Comparison of ENCODE assay signal across 16 mouse cellular contexts in genomic region chr6:73011827-73012226, GRCm38 (mm10). TPM values are rescaled to one million over a fixed set of nuclear protein-coding genes. Genes with fewer than 3 reads are reported as not detected.
DNase-seq lines count a peak whose midpoint lies in the region; ATAC-seq lines count a peak whose summit lies in the region.
"Had no signal": no experiment of that assay in that cellular context is flagged by ENCODE, and none has a peak within 500 bp of the region (broad histone marks: within the 10 kb centered on the region; RNA-seq: fewer than 3 reads in every experiment).

No protein-coding gene starts in this region.

- no peaks in the 10 kb centered on the region for H3K27me3 ChIP-seq in lung, embryonic 15.5 days

- no peak overlapping the region for H3K9ac ChIP-seq in lung, embryonic 15.5 days
- H3K9ac ChIP-seq: hindbrain, embryonic 14.5 days had no signal

- peak; percentile 13; the same call in 1 of the 2 replicates for ATAC-seq in lung, embryonic 15.5 days (ENCODE audit: borderline replicate concordance, extremely low read depth, low FRiP score, low TSS enrichment)

- no peak overlapping the region for H3K4me2 ChIP-seq in lung, embryonic 15.5 days
- H3K4me2 ChIP-seq: hindbrain, embryonic 14.5 days; liver, embryonic 11.5 days had no signal

- H3K27ac ChIP-seq in lung, embryonic 15.5 days = peak overlapping the region; percentile 49
- H3K27ac ChIP-seq: hindbrain, embryonic 14.5 days; kidney, postnatal 0 days had no signal

- H3K4me1 ChIP-seq in lung, embryonic 15.5 days = peaks cover 15% of the 10 kb centered on the region

- peak; percentile 55 to 69 for DNase-seq in cerebellum, postnatal 10 days
- no peak for DNase-seq in cerebellum, adult 8-10 months
- peak; percentile 60 to 70 for DNase-seq in heart, postnatal 10 days
- DNase-seq in heart, postnatal 25 days (ENCODE audit: low spot score) = no peak
- DNase-seq in lung, postnatal 36 days = no peak
- peak; percentile 29 for DNase-seq in adipocyte (ENCODE audit: low spot score)
- DNase-seq in retina, embryonic 14.5 days (ENCODE audit: low spot score) = no peak
- DNase-seq: B cell, adult 2 months; cerebellum, adult 18-20 months; gastrocnemius, postnatal 25 days had no signal

- no peaks in the 10 kb centered on the region for H3K9me3 ChIP-seq in lung, embryonic 15.5 days
- H3K9me3 ChIP-seq: forebrain, embryonic 10.5 days; G1E had no signal

- WGBS in lung, embryonic 15.5 days = 30% methylated on average over 6 of the region's 6 CpGs

- no peak overlapping the region for H3K4me3 ChIP-seq in lung, embryonic 15.5 days
- H3K4me3 ChIP-seq: forebrain, embryonic 10.5 days had no signal

- H3K36me3 ChIP-seq in lung, embryonic 15.5 days = no peaks in the 10 kb centered on the region
- H3K36me3 ChIP-seq: forebrain, embryonic 10.5 days; G1E had no signal

- intact Hi-C loops in heart, postnatal 10 days (cut with DNase I) = loop anchor here (2.0 to 5.0 kb wide), 2 partner anchors 55 to 71 kb away; partner anchors contain the start of gene Tmsb10
- intact Hi-C loops in heart, postnatal 25 days (cut with DNase I) = no loop called here

RNA-seq across cellular contexts. Expression of gene Tmsb10, which starts 53.3 kb away (rescaled TPM):
- total RNA-seq in heart, postnatal 10 days (2021) = 100 to 1,000 TPM; 526 to 622 TPM
- 100 to 1,000 TPM; 126 to 128 TPM for total RNA-seq in heart, postnatal 25 days (2021)
- polyA plus RNA-seq in lung, embryonic 15.5 days (2015; fragmentation: Nextera tagmentation; extraction: Ambion mirVana) = 2,229 and 2,599 TPM in 2 replicates

Comparison
In these comparisons a context has a peak if more than half of its experiments do, and no peak if none do; other contexts are left out.
1. DNase-seq: peak in cerebellum, postnatal 10 days (2 of 2), heart, postnatal 10 days (2 of 2) and adipocyte (single experiment); none in cerebellum, adult 8-10 months (single experiment), heart, postnatal 25 days (single experiment), lung, postnatal 36 days (single experiment) and retina, embryonic 14.5 days (single experiment).
2. RNA of gene Tmsb10, which starts 53.3 kb away (total RNA-seq): 526 to 622 TPM in heart, postnatal 10 days; 126 to 128 TPM in heart, postnatal 25 days; every median in the first group is over 4 times any median in the second.